In the genomic region with DNA sequence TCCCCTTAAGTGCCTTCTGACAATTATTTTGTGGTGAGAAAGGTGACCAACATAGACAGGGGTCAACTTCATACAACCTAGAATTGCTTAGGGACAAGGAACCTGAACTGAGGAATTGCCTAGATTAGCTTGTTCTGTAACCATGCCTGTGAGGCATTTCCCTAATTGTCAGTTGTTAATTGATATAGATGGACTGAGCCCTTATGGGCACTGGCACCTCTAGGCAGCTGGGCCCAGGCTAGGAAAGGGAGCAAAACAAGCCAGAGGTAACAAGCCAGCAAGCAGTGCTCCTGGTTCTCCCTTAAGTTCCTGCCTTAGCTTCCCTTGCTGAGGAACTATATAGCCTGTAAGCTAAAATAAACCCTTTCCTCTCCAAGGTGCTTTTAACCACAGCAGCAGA, we compare ENCODE assay signal across 17 mouse cellular contexts. TPM values are rescaled to one million over a fixed set of nuclear protein-coding genes. Genes with fewer than 3 reads are reported as not detected.
A peak's percentile ranks its signal among the peaks of the same experiment; 100 is the strongest.
DNase-seq lines count a peak whose midpoint lies in the region; ATAC-seq and TF ChIP-seq lines count a peak whose summit lies in the region.
"Had no signal": no experiment of that assay in that cellular context is flagged by ENCODE, and none has a peak within 500 bp of the region (broad histone marks: within the 10 kb centered on the region; RNA-seq: fewer than 3 reads in every experiment).

No protein-coding gene starts in this region.

- no peaks in the 10 kb centered on the region for H3K36me3 ChIP-seq in hindbrain, embryonic 11.5 days (ENCODE audit: control insufficient read depth, insufficient read depth, low read length)
- H3K36me3 ChIP-seq in hindbrain, embryonic 13.5 days: no peaks in the 10 kb centered on the region
- no peaks in the 10 kb centered on the region for H3K36me3 ChIP-seq in hindbrain, embryonic 12.5 days
- no peaks in the 10 kb centered on the region for H3K36me3 ChIP-seq in hindbrain, embryonic 14.5 days (replicated peaks; ENCODE audit: control insufficient read depth, insufficient read depth)
- no peaks in the 10 kb centered on the region for H3K36me3 ChIP-seq in midbrain, embryonic 11.5 days (ENCODE audit: control insufficient read depth, insufficient read depth, low read length)
- no peaks in the 10 kb centered on the region for H3K36me3 ChIP-seq in midbrain, postnatal 0 days (ENCODE audit: insufficient read depth, low read length)
- H3K36me3 ChIP-seq: G1E had no signal

- no peaks in the 10 kb centered on the region for H3K9me3 ChIP-seq in hindbrain, embryonic 11.5 days (ENCODE audit: control insufficient read depth, low read length)
- no peaks in the 10 kb centered on the region for H3K9me3 ChIP-seq in hindbrain, embryonic 13.5 days
- H3K9me3 ChIP-seq in hindbrain, embryonic 12.5 days (replicated peaks): no peaks in the 10 kb centered on the region
- H3K9me3 ChIP-seq in hindbrain, embryonic 14.5 days (ENCODE audit: control insufficient read depth, low read length): no peaks in the 10 kb centered on the region
- no peaks in the 10 kb centered on the region for H3K9me3 ChIP-seq in midbrain, embryonic 11.5 days (ENCODE audit: control insufficient read depth, low read length)
- no peaks in the 10 kb centered on the region for H3K9me3 ChIP-seq in midbrain, postnatal 0 days (ENCODE audit: low read length)
- H3K9me3 ChIP-seq: G1E had no signal

- no peaks in the 10 kb centered on the region for H3K27me3 ChIP-seq in hindbrain, embryonic 11.5 days (ENCODE audit: control insufficient read depth, insufficient read depth, low read length)
- H3K27me3 ChIP-seq in hindbrain, embryonic 13.5 days: no peaks in the 10 kb centered on the region
- H3K27me3 ChIP-seq in hindbrain, embryonic 12.5 days: no peaks in the 10 kb centered on the region
- no peaks in the 10 kb centered on the region for H3K27me3 ChIP-seq in hindbrain, embryonic 14.5 days (ENCODE audit: control insufficient read depth, insufficient read depth, low read length)
- H3K27me3 ChIP-seq in midbrain, embryonic 11.5 days (ENCODE audit: control insufficient read depth, insufficient read depth, low read length): no peaks in the 10 kb centered on the region
- no peaks in the 10 kb centered on the region for H3K27me3 ChIP-seq in midbrain, postnatal 0 days (ENCODE audit: insufficient read depth, low read length)
- H3K27me3 ChIP-seq: CH12.LX had no signal

- H3K4me1 ChIP-seq in hindbrain, embryonic 11.5 days (replicated peaks; ENCODE audit: control insufficient read depth, insufficient read depth, low read length): no peaks in the 10 kb centered on the region
- H3K4me1 ChIP-seq in hindbrain, embryonic 13.5 days (replicated peaks): no peaks in the 10 kb centered on the region
- H3K4me1 ChIP-seq in hindbrain, embryonic 12.5 days: no peaks in the 10 kb centered on the region
- no peaks in the 10 kb centered on the region for H3K4me1 ChIP-seq in hindbrain, embryonic 14.5 days (replicated peaks; ENCODE audit: control insufficient read depth, insufficient read depth, low read length)
- no peaks in the 10 kb centered on the region for H3K4me1 ChIP-seq in midbrain, embryonic 11.5 days (ENCODE audit: control insufficient read depth, insufficient read depth, low read length)
- H3K4me1 ChIP-seq in midbrain, postnatal 0 days (ENCODE audit: insufficient read depth, low read length): no peaks in the 10 kb centered on the region

- peak; percentile 40; the same call in 1 of the 2 replicates for ATAC-seq in hindbrain, embryonic 11.5 days (ENCODE audit: low FRiP score)
- no peak for ATAC-seq in hindbrain, embryonic 13.5 days (ENCODE audit: low FRiP score)
- peak; percentile 66 for ATAC-seq in hindbrain, embryonic 12.5 days (ENCODE audit: low FRiP score)
- no peak for ATAC-seq in hindbrain, embryonic 14.5 days (ENCODE audit: low FRiP score)
- no peak for ATAC-seq in midbrain, embryonic 11.5 days (ENCODE audit: low FRiP score)
- no peak for ATAC-seq in midbrain, postnatal 0 days (ENCODE audit: low FRiP score)
- ATAC-seq: activated CD4-positive, CD25-positive, alpha-beta regulatory T cell, adult 4 months; CD4-positive, CD25-positive, alpha-beta regulatory T cell, adult 4 months; Patski had no signal

- H3K4me3 ChIP-seq in hindbrain, embryonic 11.5 days (ENCODE audit: low read depth, low read length): no peak overlapping the region
- no peak overlapping the region for H3K4me3 ChIP-seq in hindbrain, embryonic 13.5 days
- H3K4me3 ChIP-seq in hindbrain, embryonic 12.5 days: no peak overlapping the region
- H3K4me3 ChIP-seq in hindbrain, embryonic 14.5 days (replicated peaks; ENCODE audit: low read length): no peak overlapping the region
- H3K4me3 ChIP-seq in midbrain, embryonic 11.5 days (ENCODE audit: low read depth, low read length): no peak overlapping the region
- no peak overlapping the region for H3K4me3 ChIP-seq in midbrain, postnatal 0 days (ENCODE audit: low read depth, low read length)

- no peak for DNase-seq in hindbrain, embryonic 11.5 days (ENCODE audit: low spot score)
- no peak for DNase-seq in hindbrain, embryonic 14.5 days (ENCODE audit: low spot score)
- peak; percentile 67 for DNase-seq in midbrain, embryonic 11.5 days (ENCODE audit: low spot score, missing footprints)
- DNase-seq in midbrain, postnatal 0 days (ENCODE audit: low spot score): no peak
- DNase-seq: adrenal gland, adult 8-10 months; adrenal gland, postnatal 25 days; B cell, adult 2 months; cerebellum, adult 11 months; cerebellum, adult 11-12 months; cerebellum, adult 18-20 months had no signal

- TF ChIP-seq CTCF in midbrain, postnatal 0 days (IDR thresholded peaks at IDR 0.05): no peak

- H3K4me2 ChIP-seq in hindbrain, embryonic 11.5 days (replicated peaks; ENCODE audit: low read depth, low read length): no peak overlapping the region
- no peak overlapping the region for H3K4me2 ChIP-seq in hindbrain, embryonic 13.5 days
- no peak overlapping the region for H3K4me2 ChIP-seq in hindbrain, embryonic 12.5 days (replicated peaks)
- H3K4me2 ChIP-seq in hindbrain, embryonic 14.5 days (replicated peaks): no peak overlapping the region
- H3K4me2 ChIP-seq in midbrain, embryonic 11.5 days: no peak overlapping the region
- no peak overlapping the region for H3K4me2 ChIP-seq in midbrain, postnatal 0 days (ENCODE audit: low read depth, low read length, poor library complexity, severe bottlenecking)

- H3K27ac ChIP-seq in hindbrain, embryonic 11.5 days (ENCODE audit: low read depth, low read length): no peak overlapping the region
- H3K27ac ChIP-seq in hindbrain, embryonic 13.5 days: no peak overlapping the region
- H3K27ac ChIP-seq in hindbrain, embryonic 12.5 days: no peak overlapping the region
- no peak overlapping the region for H3K27ac ChIP-seq in hindbrain, embryonic 14.5 days
- no peak overlapping the region for H3K27ac ChIP-seq in midbrain, embryonic 11.5 days (ENCODE audit: low read depth, low read length)
- H3K27ac ChIP-seq in midbrain, postnatal 0 days (ENCODE audit: low read depth, low read length): no peak overlapping the region

- H3K9ac ChIP-seq in hindbrain, embryonic 11.5 days (ENCODE audit: low read depth, low read length): no peak overlapping the region
- H3K9ac ChIP-seq in hindbrain, embryonic 13.5 days: no peak overlapping the region
- no peak overlapping the region for H3K9ac ChIP-seq in hindbrain, embryonic 12.5 days
- H3K9ac ChIP-seq in hindbrain, embryonic 14.5 days: no peak overlapping the region
- H3K9ac ChIP-seq in midbrain, embryonic 11.5 days (ENCODE audit: low read length): no peak overlapping the region
- no peak overlapping the region for H3K9ac ChIP-seq in midbrain, postnatal 0 days (replicated peaks; ENCODE audit: low read length, poor library complexity, severe bottlenecking)

RNA-seq across cellular contexts. Expression of gene Zfp800, which starts 52.1 kb away (rescaled TPM):
- polyA plus RNA-seq in hindbrain, embryonic 11.5 days (2014; fragmentation: Nextera tagmentation; extraction: Ambion mirVana): 25.2 and 32.2 TPM in 2 replicates
- 21.5 and 23.0 TPM in 2 replicates for polyA plus RNA-seq in hindbrain, embryonic 13.5 days (2015; fragmentation: Nextera tagmentation; extraction: Ambion mirVana)
- 21.7 and 22.9 TPM in 2 replicates for polyA plus RNA-seq in hindbrain, embryonic 12.5 days (2016; fragmentation: Nextera tagmentation; extraction: Ambion mirVana)
- polyA plus RNA-seq in hindbrain, embryonic 14.5 days (2014; fragmentation: Nextera tagmentation; extraction: Ambion mirVana): 22.4 and 23.0 TPM in 2 replicates
- 33.0 and 33.5 TPM in 2 replicates for polyA plus RNA-seq in midbrain, embryonic 11.5 days (2014; fragmentation: Nextera tagmentation; extraction: Ambion mirVana)
- 24.1 and 28.6 TPM in 2 replicates for total RNA-seq in midbrain, postnatal 0 days (2014; rRNA removed)
- 16.6 and 22.1 TPM in 2 replicates for polyA plus RNA-seq in midbrain, postnatal 0 days (2015; fragmentation: Nextera tagmentation; extraction: Ambion mirVana)

Comparison
In these comparisons a context has a peak if more than half of its experiments do, and no peak if none do; other contexts are left out.
1. ATAC-seq: peak in hindbrain, embryonic 11.5 days (single experiment) and hindbrain, embryonic 12.5 days (single experiment); none in hindbrain, embryonic 13.5 days (single experiment), hindbrain, embryonic 14.5 days (single experiment), midbrain, embryonic 11.5 days (single experiment) and midbrain, postnatal 0 days (single experiment).